Mouse (Mus musculus): ENCODE results near the gene Qrich1.

DNA sequence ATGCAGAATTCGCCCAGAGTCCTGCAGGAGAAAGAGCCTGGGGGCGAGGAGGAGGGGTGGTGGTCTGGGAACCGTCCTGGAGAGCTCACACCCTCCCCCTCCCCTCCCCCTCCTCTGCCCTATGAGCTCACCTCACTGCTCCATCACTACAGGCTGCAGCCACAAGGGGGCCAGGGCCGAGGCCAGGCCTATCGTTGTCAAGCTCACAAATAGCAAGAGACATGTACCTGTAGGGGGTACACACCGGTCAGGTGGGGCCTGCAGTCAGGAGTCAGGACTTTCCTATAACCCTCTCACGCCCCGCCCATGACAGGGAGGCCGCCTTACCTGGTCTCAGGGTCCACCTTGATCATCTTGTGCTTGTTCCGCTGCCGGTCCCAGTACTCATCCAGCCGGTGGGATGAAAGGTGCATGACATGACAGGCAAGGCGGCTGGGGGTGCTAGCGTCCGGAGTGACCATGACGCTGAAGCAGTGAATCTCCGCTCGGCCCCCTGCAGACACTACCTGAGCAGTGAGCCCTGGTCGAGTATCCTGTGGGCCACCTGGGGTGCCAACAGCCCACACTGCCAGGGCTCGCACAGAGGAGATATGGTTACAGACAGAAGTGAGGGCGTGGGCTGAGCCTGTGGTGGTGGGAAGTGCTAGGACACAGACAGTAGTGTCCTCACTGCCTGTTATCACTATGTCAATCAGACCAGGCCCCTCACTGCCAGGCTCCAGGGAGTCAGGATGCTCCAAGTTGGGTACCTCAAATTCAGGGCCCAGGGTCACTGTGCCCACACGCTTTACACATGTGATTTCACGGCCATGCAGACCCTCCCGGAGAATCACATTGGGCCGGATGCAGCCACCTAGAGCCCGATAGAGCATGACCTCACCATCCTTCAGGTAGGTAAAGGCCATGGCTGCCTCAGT lies 57.4 kb downstream of the Qrich1 start:
- TF ChIP-seq CTCF (IDR thresholded peaks at IDR 0.05; ENCODE audit: low read depth, low read length) (peak; percentile 65), POLR2A (IDR thresholded peaks at IDR 0.05; ENCODE audit: extremely low read depth, insufficient read depth, low read length) (no peak)
